Mouse (Mus musculus): ENCODE results near the gene Zfp422.

Zfp422 gene

GRCm38 (mm10) chr6:116628539-116629171 lies at the start of gene Zfp422:
TSS of gene Zfp422 (minus strand) at chr6:116628999.
- Histone ChIP-seq H3K4me3 (replicated peaks; ENCODE audit: low read length) (peak within 1 kb of the TSS; percentile 83), H3K27me3 (ENCODE audit: insufficient read depth, low read length) (peaks cover 5% of the 10 kb centered on the region; the same call in 1 of the 2 replicates), H3K36me3 (ENCODE audit: insufficient read depth, low read length) (peaks cover 17% of the 10 kb centered on the region), H3K9me3 (ENCODE audit: low read length) (no peaks in the 10 kb centered on the region), H3K4me1 (replicated peaks; ENCODE audit: low read depth, low read length) (peaks cover 24% of the 10 kb centered on the region)
- no peak for TF ChIP-seq NANOG (IDR thresholded peaks at IDR 0.05; ENCODE audit: borderline replicate concordance, low read length)
- TF ChIP-seq CTCF (conservative IDR thresholded peaks at IDR 0.05; ENCODE audit: low read length), result no peak
- no peak for TF ChIP-seq POU5F1 (IDR thresholded peaks at IDR 0.05; ENCODE audit: borderline replicate concordance, low read length)

DNA sequence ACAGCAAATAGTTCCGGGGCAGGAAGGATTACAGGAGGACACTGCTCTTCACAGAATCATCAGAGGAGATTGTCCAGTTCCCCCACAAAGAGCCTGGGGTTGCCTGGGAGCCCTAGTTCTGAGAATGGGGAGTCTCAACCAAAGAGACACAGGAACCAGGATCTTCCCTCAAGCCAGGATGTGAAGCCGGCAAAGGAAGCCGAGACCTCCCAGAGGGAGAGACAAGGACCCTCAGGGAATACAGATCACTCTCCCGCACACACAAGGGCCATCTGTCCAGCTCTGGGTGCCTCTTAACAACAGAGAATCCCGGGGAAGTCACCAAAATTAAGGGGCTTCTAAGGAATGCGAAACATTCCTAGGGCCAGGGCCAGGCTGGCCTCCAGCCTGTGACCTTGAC lies 48.5 kb upstream of the Zfp422 start:
- Histone ChIP-seq H3K4me3 (replicated peaks; ENCODE audit: low read length) (no peak overlapping the region), H3K36me3 (ENCODE audit: insufficient read depth, low read length) (no peaks in the 10 kb centered on the region), H3K27me3 (ENCODE audit: insufficient read depth, low read length) (peaks cover 39% of the 10 kb centered on the region), H3K9me3 (ENCODE audit: low read length) (no peaks in the 10 kb centered on the region), H3K4me1 (replicated peaks; ENCODE audit: low read depth, low read length) (peaks cover 40% of the 10 kb centered on the region)
- TF ChIP-seq POU5F1 (IDR thresholded peaks at IDR 0.05; ENCODE audit: borderline replicate concordance, low read length), result no peak
- no peak for TF ChIP-seq CTCF (conservative IDR thresholded peaks at IDR 0.05; ENCODE audit: low read length)
- TF ChIP-seq NANOG (IDR thresholded peaks at IDR 0.05; ENCODE audit: borderline replicate concordance, low read length), result no peak

- TF ChIP-seq CTCF (conservative IDR thresholded peaks at IDR 0.05; ENCODE audit: low read length) (no peak), NANOG (IDR thresholded peaks at IDR 0.05; ENCODE audit: borderline replicate concordance, low read length) (no peak), POU5F1 (IDR thresholded peaks at IDR 0.05; ENCODE audit: borderline replicate concordance, low read length) (no peak)
- H3K27me3 ChIP-seq (ENCODE audit: insufficient read depth, low read length), result peaks cover 47% of the 10 kb centered on the region
- H3K36me3 ChIP-seq (ENCODE audit: insufficient read depth, low read length), result no peaks in the 10 kb centered on the region
- H3K4me1 ChIP-seq (replicated peaks; ENCODE audit: low read depth, low read length), result peaks cover 40% of the 10 kb centered on the region
- H3K9me3 ChIP-seq (ENCODE audit: low read length), result no peaks in the 10 kb centered on the region
- H3K4me3 ChIP-seq (replicated peaks; ENCODE audit: low read length), result no peak overlapping the region
Observed at GRCm38 (mm10) chr6:116676355-116676913, 47.6 kb upstream of the Zfp422 start.

DNA sequence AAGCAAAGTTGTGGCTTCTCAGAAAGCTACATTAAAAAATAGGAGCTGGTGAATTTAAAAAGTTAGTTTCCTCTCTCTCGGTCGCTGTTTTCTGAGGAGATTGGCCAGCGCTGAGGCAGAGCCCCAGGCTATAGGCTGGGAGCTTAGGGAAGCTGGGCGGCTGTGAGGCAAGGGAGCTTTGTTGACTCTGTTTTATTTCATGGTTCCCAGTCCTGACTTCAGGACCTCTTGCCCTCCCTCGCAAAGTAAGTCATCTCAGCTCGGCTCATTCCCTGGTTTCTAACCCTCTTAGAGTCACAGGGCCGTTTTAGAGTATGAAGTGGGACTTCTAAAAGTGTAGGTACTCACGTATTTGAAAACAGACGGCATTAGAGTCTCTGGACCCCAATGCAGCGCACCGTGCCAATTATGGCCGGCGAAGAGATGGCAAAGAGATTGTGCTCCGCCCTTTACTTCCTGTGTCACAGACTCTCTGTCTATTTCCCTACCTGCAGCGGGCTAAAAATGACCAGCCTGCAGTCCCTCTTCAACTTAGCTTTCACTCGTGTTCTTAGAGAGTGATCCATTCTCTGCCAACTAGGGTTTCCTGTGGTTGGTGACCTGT lies 45.6 kb upstream of the Zfp422 start:
- H3K4me3 ChIP-seq (replicated peaks; ENCODE audit: low read length), result peak overlapping the region; percentile 80
- peaks cover 59% of the 10 kb centered on the region for H3K27me3 ChIP-seq (ENCODE audit: insufficient read depth, low read length)
- no peaks in the 10 kb centered on the region for H3K9me3 ChIP-seq (ENCODE audit: low read length)
- no peak for TF ChIP-seq CTCF (conservative IDR thresholded peaks at IDR 0.05; ENCODE audit: low read length)
- no peak for TF ChIP-seq NANOG (IDR thresholded peaks at IDR 0.05; ENCODE audit: borderline replicate concordance, low read length)
- no peak for TF ChIP-seq POU5F1 (IDR thresholded peaks at IDR 0.05; ENCODE audit: borderline replicate concordance, low read length)
- H3K36me3 ChIP-seq (ENCODE audit: insufficient read depth, low read length), result no peaks in the 10 kb centered on the region
- peaks cover 61% of the 10 kb centered on the region for H3K4me1 ChIP-seq (replicated peaks; ENCODE audit: low read depth, low read length)

GRCm38 (mm10) chr6:116673471-116674282 lies 44.9 kb upstream of the Zfp422 start, which contains the start of gene Rassf4:
TSS of gene Rassf4 (minus strand) at chr6:116673952.
- Histone ChIP-seq H3K36me3 (ENCODE audit: insufficient read depth, low read length) (no peaks in the 10 kb centered on the region), H3K4me1 (replicated peaks; ENCODE audit: low read depth, low read length) (peaks cover 68% of the 10 kb centered on the region), H3K9me3 (ENCODE audit: low read length) (no peaks in the 10 kb centered on the region), H3K4me3 (replicated peaks; ENCODE audit: low read length) (peak within 1 kb of the TSS; percentile 80), H3K27me3 (ENCODE audit: insufficient read depth, low read length) (peaks cover 61% of the 10 kb centered on the region)
- no peak for TF ChIP-seq POU5F1 (IDR thresholded peaks at IDR 0.05; ENCODE audit: borderline replicate concordance, low read length)
- TF ChIP-seq CTCF (conservative IDR thresholded peaks at IDR 0.05; ENCODE audit: low read length), result no peak

DNA sequence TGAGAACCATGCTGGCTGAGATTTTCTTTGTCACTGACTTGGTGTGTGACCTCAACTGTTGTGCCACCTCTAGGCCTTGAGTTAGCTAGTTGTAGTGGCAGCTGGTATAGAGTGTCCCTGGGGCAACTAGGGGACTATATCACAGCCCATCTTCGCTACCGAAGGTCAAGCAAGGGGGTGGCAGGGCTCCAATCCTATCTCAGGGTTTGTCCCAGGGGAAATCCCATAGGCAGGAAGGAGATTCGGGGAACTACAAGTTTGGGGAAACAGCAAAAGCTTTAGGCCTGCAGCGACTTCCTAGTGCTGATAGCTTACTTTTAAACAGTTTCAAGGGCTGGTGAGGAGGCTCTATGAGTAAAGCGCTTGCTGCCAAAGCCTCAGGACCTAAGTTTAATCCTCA lies 43.5 kb upstream of the Zfp422 start:
- Histone ChIP-seq H3K27me3 (ENCODE audit: insufficient read depth, low read length) (peaks cover 61% of the 10 kb centered on the region), H3K9me3 (ENCODE audit: low read length) (no peaks in the 10 kb centered on the region), H3K4me3 (replicated peaks; ENCODE audit: low read length) (no peak overlapping the region), H3K4me1 (replicated peaks; ENCODE audit: low read depth, low read length) (peaks cover 65% of the 10 kb centered on the region), H3K36me3 (ENCODE audit: insufficient read depth, low read length) (no peaks in the 10 kb centered on the region)
- TF ChIP-seq NANOG (IDR thresholded peaks at IDR 0.05; ENCODE audit: borderline replicate concordance, low read length) (no peak), CTCF (conservative IDR thresholded peaks at IDR 0.05; ENCODE audit: low read length) (no peak), POU5F1 (IDR thresholded peaks at IDR 0.05; ENCODE audit: borderline replicate concordance, low read length) (no peak)

DNA sequence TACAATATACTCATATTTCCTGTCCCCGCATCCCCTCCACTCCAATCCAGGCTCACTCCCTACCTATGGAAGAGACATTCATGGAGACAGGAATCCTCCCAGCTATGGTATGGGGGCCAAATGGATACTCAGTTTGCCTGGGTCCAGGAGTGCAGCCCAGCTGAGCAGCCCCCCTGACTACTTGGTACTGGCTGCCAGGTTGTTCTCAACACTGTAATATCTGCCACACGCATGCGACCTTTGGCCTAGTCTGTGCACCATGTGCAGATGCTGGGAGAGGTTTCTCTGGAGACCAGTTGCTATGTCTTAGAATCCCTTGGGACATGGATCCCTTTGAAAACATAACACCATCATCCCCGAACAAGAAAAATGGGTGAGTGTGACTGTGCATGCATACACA lies 43.0 kb upstream of the Zfp422 start:
- no peaks in the 10 kb centered on the region for H3K9me3 ChIP-seq (ENCODE audit: low read length)
- H3K4me1 ChIP-seq (replicated peaks; ENCODE audit: low read depth, low read length), result peaks cover 61% of the 10 kb centered on the region
- TF ChIP-seq POU5F1 (IDR thresholded peaks at IDR 0.05; ENCODE audit: borderline replicate concordance, low read length) (no peak), NANOG (IDR thresholded peaks at IDR 0.05; ENCODE audit: borderline replicate concordance, low read length) (no peak), CTCF (conservative IDR thresholded peaks at IDR 0.05; ENCODE audit: low read length) (no peak)

GRCm38 (mm10) chr6:116671031-116671430 lies 42.2 kb upstream of the Zfp422 start:
- Histone ChIP-seq H3K27me3 (ENCODE audit: insufficient read depth, low read length) (peaks cover 58% of the 10 kb centered on the region), H3K36me3 (ENCODE audit: insufficient read depth, low read length) (no peaks in the 10 kb centered on the region), H3K9me3 (ENCODE audit: low read length) (no peaks in the 10 kb centered on the region), H3K4me3 (replicated peaks; ENCODE audit: low read length) (no peak overlapping the region), H3K4me1 (replicated peaks; ENCODE audit: low read depth, low read length) (peaks cover 53% of the 10 kb centered on the region)
- peak; percentile 28; the same call in 1 of the 2 replicates for TF ChIP-seq NANOG (IDR thresholded peaks at IDR 0.05; ENCODE audit: borderline replicate concordance, low read length)
- no peak for TF ChIP-seq CTCF (conservative IDR thresholded peaks at IDR 0.05; ENCODE audit: low read length)

More for the DNA sequence above, 43.0 kb upstream of the Zfp422 start:
- Histone ChIP-seq H3K27me3 (ENCODE audit: insufficient read depth, low read length) (peaks cover 61% of the 10 kb centered on the region), H3K4me3 (replicated peaks; ENCODE audit: low read length) (no peak overlapping the region), H3K36me3 (ENCODE audit: insufficient read depth, low read length) (no peaks in the 10 kb centered on the region)

Measured in E14TG2a.4 (cell line).